Mouse (Mus musculus) testis, adult 2 months (tissue): Measurements from ENCODE around the gene Zscan26.

ENCODE experiments used
- CTCF ChIP-seq: fragments of 200-500 bp; IDR thresholded peaks from 2 replicates; pipeline ENCODE4 v1.5.1; 2012; ENCODE audit warnings: low read depth, mild to moderate bottlenecking, inconsistent platforms, low read length, moderate library complexity; ENCODE audit not compliant: control insufficient read depth, insufficient read depth, insufficient replicate concordance
- POLR2A ChIP-seq: fragments of 200-500 bp; IDR thresholded peaks from 2 replicates; pipeline ENCODE4 v1.6.1; 2012; ENCODE audit warnings: low read depth, mild to moderate bottlenecking, inconsistent platforms, low read length, moderate library complexity; ENCODE audit not compliant: control insufficient read depth

GRCm38 (mm10) chr13:21427631-21428030 lies 25.9 kb downstream of the Zscan26 start:
- TF ChIP-seq POLR2A, result no peak
- no peak for TF ChIP-seq CTCF
